Mouse (Mus musculus) embryonic facial prominence, embryonic 12.5 days (tissue): Measurements from ENCODE around the gene Hlcs. TPM values are rescaled to one million over a fixed set of nuclear protein-coding genes. Genes with fewer than 3 reads are reported as not detected.
A peak's percentile ranks its signal among the peaks of the same experiment; 100 is the strongest.

Experiments
- ATAC-seq: fragments of 200-750 bp; cut with Nextera tagmentation; 2 replicates; pipeline ENCODE4 v1.8.0; 2017; ENCODE audit not compliant: insufficient number of reproducible peaks, insufficient read depth, low FRiP score, low TSS enrichment
- H3K27ac ChIP-seq: fragments of 300-500 bp; sonication (generic); 2 replicates; pipeline ENCODE4 v1.5.1; 2016; ENCODE audit warnings: mild to moderate bottlenecking
- H3K27me3 ChIP-seq: fragments of 300-500 bp; sonication (generic); 2 replicates; pipeline ENCODE4 v1.6.1; 2016; ENCODE audit warnings: mild to moderate bottlenecking, moderate library complexity
- H3K36me3 ChIP-seq: fragments of 300-500 bp; sonication (generic); 2 replicates; pipeline ENCODE4 v1.6.1; 2016; ENCODE audit warnings: mild to moderate bottlenecking
- H3K4me1 ChIP-seq: fragments of 300-500 bp; sonication (generic); 2 replicates; pipeline ENCODE4 v1.6.1; 2016
- H3K4me2 ChIP-seq: fragments of 300-500 bp; sonication (generic); replicated peaks from 2 replicates; pipeline ENCODE4 v1.6.1; 2016; ENCODE audit warnings: mild to moderate bottlenecking, moderate library complexity
- H3K4me3 ChIP-seq: fragments of 300-500 bp; sonication (generic); 2 replicates; pipeline ENCODE4 v1.5.1; 2016; ENCODE audit warnings: mild to moderate bottlenecking
- H3K9ac ChIP-seq: fragments of 300-500 bp; sonication (generic); 2 replicates; pipeline ENCODE4 v1.6.1; 2016; ENCODE audit warnings: mild to moderate bottlenecking, moderate library complexity
- H3K9me3 ChIP-seq: fragments of 300-500 bp; sonication (generic); 2 replicates; pipeline ENCODE4 v1.6.1; 2016; ENCODE audit warnings: mild to moderate bottlenecking, moderate library complexity
- WGBS: fragments of 180-500 bp; shearing (Covaris S2); methylation state at CpG from one replicate; pipeline ENCODE4 v1.1.7; 2016; 5-methylcytosine and 5-hydroxymethylcytosine counted together
- polyA plus RNA-seq: library from polyadenylated mRNA; unstranded; fragments of >200 nt; fragmentation: Nextera tagmentation; extraction: Ambion mirVana; gene quantifications from 2 replicates; pipeline ENCODE4 v1.2.1, GENCODE M21; 2016

Hlcs gene
- polyA plus RNA-seq, 1 experiment from 2014 or later: 12.1 TPM

DNA sequence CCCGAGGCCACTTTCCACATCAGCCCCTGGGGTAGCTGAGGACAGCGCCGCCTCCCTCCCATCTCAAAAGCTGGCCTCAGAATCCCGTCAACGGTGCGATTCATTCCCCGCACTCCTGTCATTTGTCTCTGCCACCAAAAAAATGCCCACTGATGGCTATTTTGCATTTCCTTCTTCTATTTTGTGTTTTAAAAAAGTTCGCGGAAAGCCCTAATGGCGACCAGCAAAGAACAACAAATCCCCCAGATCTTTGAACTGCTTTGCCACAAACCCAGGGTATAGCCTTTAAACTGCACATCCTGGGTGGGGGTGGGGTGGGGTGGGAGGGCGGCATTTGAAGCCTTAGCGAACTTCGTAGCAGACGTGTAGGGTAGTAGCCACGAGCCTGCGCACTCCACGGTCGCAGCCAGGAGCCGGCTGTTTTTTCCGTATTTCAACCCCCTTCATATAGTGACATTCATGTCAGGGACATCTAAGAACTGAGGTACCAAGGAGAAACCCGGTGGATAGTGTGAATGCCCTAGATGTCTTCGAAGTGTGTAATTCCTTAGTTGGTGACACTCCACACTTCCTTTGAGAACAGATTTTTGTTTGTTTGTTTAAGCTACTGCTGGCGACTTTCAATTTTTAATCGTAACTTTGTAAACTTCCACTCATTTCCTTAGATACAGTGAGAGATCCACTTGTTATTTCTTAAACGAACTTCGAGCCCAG lies 218.1 kb downstream of the Hlcs start:
- H3K36me3 ChIP-seq: no peaks in the 10 kb centered on the region
- H3K4me2 ChIP-seq: peak overlapping the region; percentile 19
- H3K9ac ChIP-seq: no peak overlapping the region
- 1% methylated on average over 26 of the region's 26 CpGs for WGBS
- H3K27me3 ChIP-seq: peaks cover 77% of the 10 kb centered on the region
- no peaks in the 10 kb centered on the region for H3K9me3 ChIP-seq
- no peak for ATAC-seq
- H3K4me3 ChIP-seq: peak overlapping the region; percentile 9; the same call in 1 of the 2 replicates
- no peak overlapping the region for H3K27ac ChIP-seq
- peaks cover 15% of the 10 kb centered on the region; the same call in 1 of the 2 replicates for H3K4me1 ChIP-seq

GRCm38 (mm10) chr16:94094251-94095108 lies 218.9 kb downstream of the Hlcs start:
- Histone ChIP-seq H3K4me3 (peak overlapping the region; percentile 9; the same call in 1 of the 2 replicates), H3K27me3 (peaks cover 85% of the 10 kb centered on the region), H3K36me3 (no peaks in the 10 kb centered on the region), H3K4me1 (peaks cover 15% of the 10 kb centered on the region; the same call in 1 of the 2 replicates), H3K4me2 (peak overlapping the region; percentile 19; the same call in 1 of the 2 replicates), H3K9ac (no peak overlapping the region), H3K27ac (no peak overlapping the region), H3K9me3 (no peaks in the 10 kb centered on the region)
- no peak for ATAC-seq
- WGBS: 1% methylated on average over 48 of the region's 48 CpGs

GRCm38 (mm10) chr16:94093151-94093863 lies 220.1 kb downstream of the Hlcs start:
- Histone ChIP-seq H3K4me2 (no peak overlapping the region), H3K4me3 (0 out of 2 replicates have a peak overlapping the region, but pooled peaks have one; percentile 4), H3K9me3 (no peaks in the 10 kb centered on the region), H3K36me3 (no peaks in the 10 kb centered on the region), H3K9ac (no peak overlapping the region), H3K27me3 (peaks cover 88% of the 10 kb centered on the region), H3K4me1 (peaks cover 15% of the 10 kb centered on the region; the same call in 1 of the 2 replicates), H3K27ac (no peak overlapping the region)
- no peak for ATAC-seq
- WGBS: 1% methylated on average over 24 of the region's 24 CpGs

DNA sequence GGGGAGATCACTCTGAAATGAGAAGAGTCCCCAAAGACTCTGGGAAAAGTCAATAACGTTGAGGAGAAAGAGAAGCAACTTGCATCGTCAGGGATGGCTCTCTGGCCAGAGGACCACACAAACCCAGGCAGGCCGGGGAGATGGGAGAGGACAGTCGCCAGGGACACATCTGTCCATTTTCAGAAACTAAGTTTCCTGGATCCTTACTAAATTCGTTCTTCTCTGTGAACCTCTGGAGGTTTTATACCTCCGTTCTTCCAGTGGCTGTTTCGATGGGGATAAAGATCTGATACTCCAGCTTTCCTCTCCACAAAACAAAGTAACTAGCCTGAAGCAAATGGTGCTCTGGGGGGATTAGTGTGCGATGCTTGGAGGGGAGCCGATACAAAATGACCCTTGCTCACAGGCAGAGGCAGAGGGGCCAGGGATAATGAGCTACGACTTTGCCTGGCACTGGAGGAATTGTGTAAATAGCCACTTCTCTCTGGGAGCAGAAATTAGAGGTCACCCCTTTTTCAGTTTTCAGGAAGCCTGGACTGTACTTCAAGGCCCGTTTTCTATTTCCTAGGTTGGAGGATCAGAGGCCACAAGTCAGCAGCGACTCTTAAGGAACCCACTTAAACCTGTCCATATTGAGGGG lies 220.7 kb downstream of the Hlcs start:
- no peak overlapping the region for H3K4me2 ChIP-seq
- no peaks in the 10 kb centered on the region for H3K9me3 ChIP-seq
- H3K4me1 ChIP-seq: peaks cover 15% of the 10 kb centered on the region; the same call in 1 of the 2 replicates
- peaks cover 88% of the 10 kb centered on the region for H3K27me3 ChIP-seq
- no peak overlapping the region for H3K27ac ChIP-seq
- no peak for ATAC-seq
- H3K4me3 ChIP-seq: 0 out of 2 replicates have a peak overlapping the region, but pooled peaks have one; percentile 4
- WGBS: 2% methylated on average over 12 of the region's 12 CpGs
- no peak overlapping the region for H3K9ac ChIP-seq
- H3K36me3 ChIP-seq: no peaks in the 10 kb centered on the region

GRCm38 (mm10) chr16:94088819-94089692 lies 224.3 kb downstream of the Hlcs start:
- no peak for ATAC-seq
- no peaks in the 10 kb centered on the region for H3K36me3 ChIP-seq
- H3K27ac ChIP-seq: no peak overlapping the region
- H3K9ac ChIP-seq: no peak overlapping the region
- peak overlapping the region; percentile 40 for H3K4me3 ChIP-seq
- 0 out of 2 replicates have a peak overlapping the region, but pooled peaks have one; percentile 13 for H3K4me2 ChIP-seq
- WGBS: 4% methylated on average over 14 of the region's 14 CpGs
- no peaks in the 10 kb centered on the region for H3K9me3 ChIP-seq
- H3K4me1 ChIP-seq: peaks cover 13% of the 10 kb centered on the region
- peaks cover 96% of the 10 kb centered on the region for H3K27me3 ChIP-seq

GRCm38 (mm10) chr16:94088226-94088748 lies 225.1 kb downstream of the Hlcs start:
- 0 out of 2 replicates have a peak overlapping the region, but pooled peaks have one; percentile 57 for H3K9ac ChIP-seq
- H3K9me3 ChIP-seq: no peaks in the 10 kb centered on the region
- H3K4me2 ChIP-seq: peak overlapping the region; percentile 39
- no peak for ATAC-seq
- H3K4me1 ChIP-seq: peaks cover 9% of the 10 kb centered on the region
- peaks cover 91% of the 10 kb centered on the region for H3K27me3 ChIP-seq
- WGBS: 3% methylated on average over 11 of the region's 11 CpGs
- no peaks in the 10 kb centered on the region for H3K36me3 ChIP-seq
- no peak overlapping the region for H3K27ac ChIP-seq
- peak overlapping the region; percentile 40 for H3K4me3 ChIP-seq

DNA sequence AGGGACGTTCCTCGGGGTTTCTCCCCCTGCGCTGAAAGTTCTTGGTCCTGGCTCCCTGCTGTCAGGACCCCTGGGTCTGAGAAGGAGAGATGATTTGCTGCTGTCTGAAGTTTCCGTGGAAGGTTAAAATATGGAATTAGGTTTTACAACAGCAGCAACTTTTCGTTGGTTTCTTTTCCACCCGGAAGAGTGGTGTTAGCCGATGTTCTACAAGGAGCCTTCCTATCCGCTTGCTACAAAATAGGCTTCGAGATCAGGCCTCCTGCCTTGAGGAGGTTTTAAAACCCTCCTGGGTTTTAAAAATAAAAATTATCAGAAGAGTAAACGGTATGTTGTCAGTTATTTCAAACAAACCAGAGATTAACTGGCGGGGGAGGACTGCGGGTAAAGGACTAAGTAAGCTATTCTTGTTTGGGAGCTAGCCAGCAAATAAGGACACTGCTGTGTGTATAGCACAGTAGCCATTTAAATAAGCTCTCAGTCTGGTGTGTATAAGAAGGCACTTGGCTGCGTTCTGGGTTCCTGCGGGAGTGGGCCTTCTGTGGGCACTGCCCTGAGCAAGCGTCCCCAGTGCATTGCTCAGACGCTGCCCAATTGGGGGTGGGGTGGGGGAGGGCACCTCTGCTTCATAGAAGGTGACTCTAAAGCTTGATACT lies 225.7 kb downstream of the Hlcs start:
- Histone ChIP-seq H3K4me3 (peak overlapping the region; percentile 40), H3K27ac (no peak overlapping the region), H3K36me3 (no peaks in the 10 kb centered on the region), H3K9me3 (no peaks in the 10 kb centered on the region), H3K4me2 (peak overlapping the region; percentile 39), H3K9ac (peak overlapping the region; percentile 57), H3K4me1 (peaks cover 9% of the 10 kb centered on the region), H3K27me3 (peaks cover 91% of the 10 kb centered on the region)
- WGBS: 2% methylated on average over 16 of the region's 16 CpGs
- ATAC-seq: no peak

DNA sequence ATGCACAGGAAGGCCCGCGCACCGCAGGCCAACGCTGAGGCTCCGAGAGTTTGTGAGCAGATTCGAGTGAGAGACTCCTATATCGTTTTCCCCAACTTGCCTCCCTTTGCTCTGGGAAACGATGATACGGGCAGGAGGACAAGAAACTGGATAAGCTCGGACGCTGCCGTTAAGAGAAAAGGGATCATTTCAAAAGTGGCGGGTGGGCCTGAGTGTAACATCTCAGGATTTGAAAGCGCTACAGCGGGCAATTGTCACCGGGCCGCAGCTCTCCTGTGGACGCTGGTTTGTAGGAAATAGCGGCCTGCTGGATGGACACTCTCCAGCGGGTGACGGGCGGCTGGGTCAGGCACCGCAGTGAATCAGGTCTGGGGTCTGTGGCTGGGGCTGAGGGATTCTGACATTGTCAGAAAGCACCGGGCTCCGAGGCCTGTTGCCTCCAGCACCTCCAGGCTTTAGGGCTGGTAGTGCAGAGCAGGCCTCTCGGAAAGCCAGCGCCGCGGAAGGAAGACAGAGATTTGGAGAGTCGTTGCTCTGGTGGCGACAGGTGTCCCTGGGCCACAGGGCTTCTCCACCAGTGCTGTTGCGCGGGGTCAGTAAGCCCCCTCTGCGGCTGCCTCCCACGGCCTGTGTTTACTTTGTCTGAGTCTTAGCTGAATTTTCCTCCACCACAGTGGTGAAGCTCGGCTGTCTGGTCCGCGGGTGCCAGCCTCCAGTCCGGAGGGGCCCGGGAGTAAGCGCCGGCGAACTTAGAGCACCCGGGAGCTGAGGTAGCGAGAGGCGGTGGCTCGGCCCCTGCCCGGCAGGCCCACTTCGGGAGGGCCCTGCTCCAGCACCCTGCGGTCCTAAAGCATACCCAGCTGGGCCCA lies 226.4 kb downstream of the Hlcs start:
- no peaks in the 10 kb centered on the region for H3K36me3 ChIP-seq
- peak overlapping the region; percentile 40 for H3K4me3 ChIP-seq
- WGBS: 2% methylated on average over 50 of the region's 50 CpGs
- H3K27me3 ChIP-seq: peaks cover 91% of the 10 kb centered on the region
- H3K9me3 ChIP-seq: no peaks in the 10 kb centered on the region
- H3K9ac ChIP-seq: peak overlapping the region; percentile 57
- H3K27ac ChIP-seq: no peak overlapping the region
- H3K4me2 ChIP-seq: peak overlapping the region; percentile 39
- ATAC-seq: no peak
- H3K4me1 ChIP-seq: peaks cover 10% of the 10 kb centered on the region

DNA sequence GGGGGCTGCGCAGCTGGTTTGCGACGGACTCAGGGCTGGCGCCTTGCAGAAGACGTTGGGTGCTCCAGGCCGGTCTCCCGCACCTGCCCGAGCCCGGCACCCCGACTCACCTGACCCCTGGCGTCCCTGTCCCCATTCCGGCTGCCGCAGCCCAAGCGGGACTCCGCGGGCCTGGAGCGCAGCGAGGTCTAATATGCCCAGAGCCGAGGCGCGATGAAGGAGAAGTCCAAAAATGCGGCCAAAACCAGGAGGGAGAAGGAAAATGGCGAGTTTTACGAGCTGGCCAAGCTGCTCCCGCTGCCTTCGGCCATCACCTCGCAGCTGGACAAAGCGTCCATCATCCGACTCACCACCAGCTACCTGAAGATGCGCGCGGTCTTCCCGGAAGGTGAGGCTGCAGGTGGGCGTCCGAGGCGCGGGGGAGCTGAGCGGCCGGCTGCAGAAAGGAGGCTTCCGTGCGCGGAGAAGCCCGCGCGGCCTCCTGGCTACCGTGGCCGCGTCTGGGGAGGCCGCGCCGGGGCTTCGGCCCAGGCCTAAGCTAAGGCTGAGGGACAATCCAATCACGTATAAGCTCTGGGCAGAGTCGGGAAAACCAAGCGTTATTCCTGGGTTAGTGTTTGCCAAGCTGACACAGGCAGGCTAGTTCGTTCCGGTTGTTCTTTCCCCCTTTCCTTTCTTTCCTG lies 227.6 kb downstream of the Hlcs start:
- Histone ChIP-seq H3K27me3 (peaks cover 90% of the 10 kb centered on the region), H3K9me3 (no peaks in the 10 kb centered on the region), H3K4me3 (peak overlapping the region; percentile 40), H3K27ac (peak overlapping the region; percentile 63; the same call in 1 of the 2 replicates), H3K4me2 (peak overlapping the region; percentile 63), H3K36me3 (no peaks in the 10 kb centered on the region), H3K4me1 (peaks cover 13% of the 10 kb centered on the region), H3K9ac (peak overlapping the region; percentile 52)
- WGBS: under 1% methylated on average over 57 of the region's 57 CpGs
- ATAC-seq: 0 out of 2 replicates have a peak, but pooled peaks have one; percentile 5
